ENCODE assay signal across 8 mouse cellular contexts in the genomic region with DNA sequence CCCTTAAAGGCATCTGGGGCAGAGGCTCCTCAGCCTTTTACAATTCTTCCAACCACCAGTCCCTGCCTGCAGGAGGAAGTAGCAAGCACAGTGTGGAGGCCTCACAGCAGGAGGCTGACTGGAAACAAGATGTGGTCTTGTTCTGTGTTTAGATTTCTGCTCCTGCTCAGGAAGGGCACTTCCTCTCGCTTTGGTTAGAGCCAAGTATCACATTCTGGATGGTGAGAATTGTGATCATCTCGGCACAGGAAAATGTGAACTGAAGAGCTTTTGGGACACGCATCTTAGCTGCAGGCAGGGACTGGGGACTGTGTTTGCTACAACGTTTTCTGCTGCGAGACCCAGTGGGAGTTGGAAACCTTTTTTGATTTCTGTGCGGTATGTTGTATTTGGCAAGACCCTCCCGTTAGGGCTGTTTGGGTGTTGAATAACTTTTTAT.
DNase-seq lines count a peak whose midpoint lies in the region; ATAC-seq lines count a peak whose summit lies in the region.
"Had no signal": no experiment of that assay in that cellular context is flagged by ENCODE, and none has a peak within 500 bp of the region (broad histone marks: within the 10 kb centered on the region; RNA-seq: fewer than 3 reads in every experiment).

No protein-coding gene starts in this region.

- H3K27me3 ChIP-seq in midbrain, embryonic 14.5 days (ENCODE audit: control insufficient read depth, insufficient read depth, low read length), result no peaks in the 10 kb centered on the region
- H3K27me3 ChIP-seq in midbrain, embryonic 16.5 days (ENCODE audit: control insufficient read depth, insufficient read depth, low read depth, low read length), result no peaks in the 10 kb centered on the region
- H3K27me3 ChIP-seq in heart, embryonic 14.5 days (ENCODE audit: control insufficient read depth, insufficient read depth, low read length), result no peaks in the 10 kb centered on the region
- no peaks in the 10 kb centered on the region for H3K27me3 ChIP-seq in lung, embryonic 16.5 days (ENCODE audit: control insufficient read depth, insufficient read depth, low read depth, low read length)

- no peak for ATAC-seq in midbrain, embryonic 14.5 days (ENCODE audit: low FRiP score, low TSS enrichment)
- ATAC-seq in midbrain, embryonic 16.5 days, result no peak
- peak; percentile 97 for ATAC-seq in common myeloid progenitor, adult 5-6 weeks (replicated peaks; ENCODE audit: low read depth, poor library complexity, severe bottlenecking)
- peak; percentile 64; the same call in 1 of the 2 replicates for ATAC-seq in heart, embryonic 14.5 days (ENCODE audit: insufficient number of reproducible peaks, insufficient read depth, low FRiP score, low read depth)
- peak; percentile 77 for ATAC-seq in lung, embryonic 16.5 days (ENCODE audit: low read depth)

- no peaks in the 10 kb centered on the region for H3K36me3 ChIP-seq in midbrain, embryonic 14.5 days (ENCODE audit: control insufficient read depth, insufficient read depth, low read length)
- H3K36me3 ChIP-seq in midbrain, embryonic 16.5 days (ENCODE audit: control insufficient read depth, insufficient read depth, low read length), result no peaks in the 10 kb centered on the region
- no peaks in the 10 kb centered on the region for H3K36me3 ChIP-seq in heart, embryonic 14.5 days (ENCODE audit: control insufficient read depth, insufficient read depth, low read length)
- no peaks in the 10 kb centered on the region for H3K36me3 ChIP-seq in lung, embryonic 16.5 days (ENCODE audit: control insufficient read depth, insufficient read depth, low read length)

- 63% methylated on average over 7 of the region's 7 CpGs for WGBS in midbrain, embryonic 14.5 days
- WGBS in midbrain, embryonic 16.5 days, result 57% methylated on average over 7 of the region's 7 CpGs
- WGBS in heart, embryonic 14.5 days, result 32% methylated on average over 7 of the region's 7 CpGs
- 29% methylated on average over 7 of the region's 7 CpGs for WGBS in lung, embryonic 16.5 days

- H3K9me3 ChIP-seq in midbrain, embryonic 14.5 days (ENCODE audit: control insufficient read depth, low read length), result no peaks in the 10 kb centered on the region
- no peaks in the 10 kb centered on the region for H3K9me3 ChIP-seq in midbrain, embryonic 16.5 days (replicated peaks; ENCODE audit: control insufficient read depth, low read length, poor library complexity, severe bottlenecking)
- H3K9me3 ChIP-seq in heart, embryonic 14.5 days (ENCODE audit: control insufficient read depth, low read length), result no peaks in the 10 kb centered on the region
- H3K9me3 ChIP-seq in lung, embryonic 16.5 days (ENCODE audit: control insufficient read depth, low read length), result no peaks in the 10 kb centered on the region

- no peak overlapping the region for H3K27ac ChIP-seq in midbrain, embryonic 14.5 days (replicated peaks; ENCODE audit: low read depth, low read length)
- no peak overlapping the region for H3K27ac ChIP-seq in midbrain, embryonic 16.5 days (ENCODE audit: low read length)
- peak overlapping the region; percentile 63 to 71 for H3K27ac ChIP-seq in heart, embryonic 14.5 days (replicated peaks in 1 of 2; ENCODE audit: control insufficient read depth in 1 of 2, insufficient read depth in 1 of 2, low read depth in 2 of 2, low read length in 2 of 2)
- H3K27ac ChIP-seq in lung, embryonic 16.5 days (ENCODE audit: low read length), result peak overlapping the region; percentile 20; the same call in 1 of the 2 replicates

- no peak overlapping the region for H3K4me2 ChIP-seq in midbrain, embryonic 14.5 days (ENCODE audit: low read length)
- H3K4me2 ChIP-seq in midbrain, embryonic 16.5 days (ENCODE audit: low read length), result no peak overlapping the region
- no peak overlapping the region for H3K4me2 ChIP-seq in heart, embryonic 14.5 days (ENCODE audit: low read length)
- 0 out of 2 replicates have a peak overlapping the region, but pooled peaks have one; percentile 1 for H3K4me2 ChIP-seq in lung, embryonic 16.5 days (ENCODE audit: low read depth, low read length)

- H3K9ac ChIP-seq in midbrain, embryonic 14.5 days (replicated peaks; ENCODE audit: low read length), result no peak overlapping the region
- no peak overlapping the region for H3K9ac ChIP-seq in midbrain, embryonic 16.5 days (ENCODE audit: low read depth, low read length)
- no peak overlapping the region for H3K9ac ChIP-seq in heart, embryonic 14.5 days (ENCODE audit: low read length)
- no peak overlapping the region for H3K9ac ChIP-seq in lung, embryonic 16.5 days (ENCODE audit: low read length)

- H3K4me1 ChIP-seq in midbrain, embryonic 14.5 days (ENCODE audit: control insufficient read depth, insufficient read depth, low read length), result no peaks in the 10 kb centered on the region
- H3K4me1 ChIP-seq in midbrain, embryonic 16.5 days (ENCODE audit: control insufficient read depth, insufficient read depth, low read length), result no peaks in the 10 kb centered on the region
- peaks cover 5 to 7% of the 10 kb centered on the region in 2 experiments; a peak in 3 of 4 replicates for H3K4me1 ChIP-seq in heart, embryonic 14.5 days (ENCODE audit: control insufficient read depth in 2 of 2, insufficient read depth in 2 of 2, low read length in 2 of 2)
- peaks cover 9% of the 10 kb centered on the region for H3K4me1 ChIP-seq in lung, embryonic 16.5 days (replicated peaks; ENCODE audit: control insufficient read depth, insufficient read depth, low read length)

- DNase-seq in midbrain, embryonic 14.5 days, result peak; percentile 24
- DNase-seq in thymus, postnatal 25 days, result peak; percentile 9
- no peak for DNase-seq in ovary, postnatal 36 days (ENCODE audit: low spot score)

- no peak overlapping the region for H3K4me3 ChIP-seq in midbrain, embryonic 14.5 days (replicated peaks; ENCODE audit: low read depth, low read length)
- no peak overlapping the region for H3K4me3 ChIP-seq in midbrain, embryonic 16.5 days (ENCODE audit: low read depth, low read length)
- no peak overlapping the region for H3K4me3 ChIP-seq in heart, embryonic 14.5 days (ENCODE audit: control insufficient read depth in 1 of 2, insufficient read depth in 1 of 2, low read depth in 1 of 2, low read length in 2 of 2)
- no peak overlapping the region for H3K4me3 ChIP-seq in lung, embryonic 16.5 days (ENCODE audit: low read length)
- H3K4me3 ChIP-seq: erythroblast, embryonic 14.5 days had no signal

Comparison
In these comparisons a context has a peak if more than half of its experiments do, and no peak if none do; other contexts are left out.
1. ATAC-seq: peak in common myeloid progenitor, adult 5-6 weeks (single experiment), heart, embryonic 14.5 days (single experiment) and lung, embryonic 16.5 days (single experiment); none in midbrain, embryonic 14.5 days (single experiment) and midbrain, embryonic 16.5 days (single experiment).
2. H3K27ac ChIP-seq: peak in heart, embryonic 14.5 days (2 of 2) and lung, embryonic 16.5 days (single experiment); none in midbrain, embryonic 14.5 days (single experiment) and midbrain, embryonic 16.5 days (single experiment).